Mouse (Mus musculus): ENCODE data around the gene Rab3ip. TPM values are rescaled to one million over a fixed set of nuclear protein-coding genes. Genes with fewer than 3 reads are reported as not detected.

Rab3ip gene
- polyA plus RNA-seq, 1 experiment from 2014 or later = 14.4 TPM

DNA sequence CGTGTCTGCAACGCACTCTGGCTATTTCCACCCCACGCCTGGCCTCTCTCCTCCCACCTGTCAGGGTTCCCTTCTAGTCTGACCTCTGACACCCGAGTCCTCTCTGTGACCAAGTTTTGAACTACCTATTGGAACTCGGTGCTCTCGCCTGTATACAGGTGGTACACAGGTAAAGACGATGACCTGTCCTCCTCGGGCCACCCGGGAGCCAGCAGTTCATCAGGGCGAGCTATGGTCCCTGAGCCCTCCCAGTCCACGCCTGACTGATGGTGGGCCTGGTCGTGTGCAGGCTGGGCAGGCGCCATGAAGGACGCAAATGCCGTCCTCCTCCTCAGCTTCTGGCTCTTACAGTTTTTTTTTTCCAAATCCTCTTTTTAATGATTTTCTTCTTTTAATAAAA is 29.2 kb downstream of the Rab3ip start:
- WGBS = 87% methylated on average over 15 of the region's 15 CpGs
- Histone ChIP-seq H3K36me3 (ENCODE audit: control insufficient read depth, insufficient read depth, low read length) (no peaks in the 10 kb centered on the region), H3K4me3 (ENCODE audit: low read depth, low read length) (no peak overlapping the region), H3K27me3 (ENCODE audit: control insufficient read depth, insufficient read depth, low read length) (no peaks in the 10 kb centered on the region), H3K4me2 (replicated peaks; ENCODE audit: low read depth) (no peak overlapping the region), H3K27ac (replicated peaks) (no peak overlapping the region), H3K9ac (ENCODE audit: low read length) (no peak overlapping the region), H3K9me3 (ENCODE audit: control insufficient read depth, low read length) (no peaks in the 10 kb centered on the region), H3K4me1 (replicated peaks; ENCODE audit: control insufficient read depth, insufficient read depth) (no peaks in the 10 kb centered on the region)
- DNase-seq (ENCODE audit: low spot score) (no peak), ATAC-seq (ENCODE audit: low FRiP score, low TSS enrichment) (no peak)
- TF ChIP-seq EP300 (optimal IDR thresholded peaks at IDR 0.05) (no peak), CTCF (IDR thresholded peaks at IDR 0.05; ENCODE audit: low read depth) (no peak)

DNA sequence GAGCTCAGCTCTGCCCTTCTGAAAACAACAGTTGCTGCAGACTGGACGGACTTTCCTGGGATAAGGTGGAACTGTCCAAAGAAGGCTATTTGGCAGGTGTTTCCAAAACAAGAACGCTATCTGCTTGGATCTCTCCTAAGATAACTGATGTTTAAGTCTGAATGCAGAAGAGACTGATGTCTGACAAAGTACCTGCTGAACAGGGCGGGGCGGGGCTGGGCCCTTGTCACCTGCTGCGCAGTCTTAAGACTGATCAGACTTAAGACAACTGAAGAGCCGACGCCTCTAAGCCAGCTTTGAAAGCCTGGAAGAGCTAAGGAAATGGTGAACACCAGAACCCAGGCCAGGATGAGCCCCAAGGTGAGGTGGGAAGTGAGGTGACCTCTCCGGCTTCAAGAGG is 29.9 kb downstream of the Rab3ip start:
- H3K27me3 ChIP-seq (ENCODE audit: control insufficient read depth, insufficient read depth, low read length) = no peaks in the 10 kb centered on the region
- WGBS = 75% methylated on average over 8 of the region's 8 CpGs
- H3K27ac ChIP-seq (replicated peaks) = no peak overlapping the region
- H3K4me3 ChIP-seq (ENCODE audit: low read depth, low read length) = no peak overlapping the region
- no peak for ATAC-seq (ENCODE audit: low FRiP score, low TSS enrichment)
- TF ChIP-seq CTCF (IDR thresholded peaks at IDR 0.05; ENCODE audit: low read depth) (no peak), EP300 (optimal IDR thresholded peaks at IDR 0.05) (no peak)
- H3K36me3 ChIP-seq (ENCODE audit: control insufficient read depth, insufficient read depth, low read length) = no peaks in the 10 kb centered on the region
- H3K9me3 ChIP-seq (ENCODE audit: control insufficient read depth, low read length) = no peaks in the 10 kb centered on the region
- H3K4me2 ChIP-seq (replicated peaks; ENCODE audit: low read depth) = no peak overlapping the region
- no peak for DNase-seq (ENCODE audit: low spot score)
- H3K9ac ChIP-seq (ENCODE audit: low read length) = no peak overlapping the region
- H3K4me1 ChIP-seq (replicated peaks; ENCODE audit: control insufficient read depth, insufficient read depth) = no peaks in the 10 kb centered on the region

DNA sequence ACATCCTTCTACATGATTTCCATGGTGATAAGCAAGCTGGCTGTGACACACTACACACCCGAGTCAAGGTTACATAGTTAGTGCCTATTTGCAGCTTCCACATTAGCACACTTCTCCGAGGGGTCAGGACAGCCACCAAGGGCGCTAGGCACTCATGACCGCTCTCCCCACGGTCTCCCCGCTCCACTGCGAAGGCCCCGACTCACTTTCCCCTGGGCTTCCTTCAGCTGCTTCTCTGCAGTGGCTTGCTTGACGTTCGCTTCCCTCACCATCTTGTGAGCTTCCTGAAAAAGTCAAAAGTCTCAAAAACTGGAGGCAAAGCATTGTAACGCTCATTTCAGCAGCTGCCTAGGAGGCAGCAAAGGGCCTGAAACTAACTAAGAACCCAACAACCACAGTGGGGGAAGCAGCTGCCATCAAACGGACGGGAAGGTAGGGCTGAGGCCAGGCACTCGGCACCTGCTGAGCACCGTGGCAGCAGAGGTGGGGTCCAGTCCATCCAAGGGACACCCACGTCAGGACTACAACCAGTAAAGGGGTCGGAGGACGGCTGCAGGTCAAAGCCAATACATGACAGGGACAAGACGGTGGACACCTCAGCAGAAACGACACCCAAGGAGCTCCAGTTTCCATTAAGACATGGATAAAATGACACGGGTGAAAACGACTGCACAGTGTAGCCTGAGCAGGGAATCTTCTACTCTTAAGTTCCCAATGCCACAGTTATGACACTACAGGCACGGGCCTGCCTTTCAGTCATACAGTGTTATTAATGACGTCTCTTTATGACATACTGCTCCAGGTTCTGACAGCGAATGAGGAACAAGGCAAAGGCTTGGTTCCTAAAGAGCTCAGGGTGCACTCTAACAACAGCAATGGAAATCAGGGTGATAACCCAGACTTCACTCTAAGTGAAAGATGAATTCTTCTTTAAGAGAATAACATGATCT is 30.9 kb downstream of the Rab3ip start:
- H3K9me3 ChIP-seq (ENCODE audit: control insufficient read depth, low read length) = no peaks in the 10 kb centered on the region
- H3K4me1 ChIP-seq (replicated peaks; ENCODE audit: control insufficient read depth, insufficient read depth) = no peaks in the 10 kb centered on the region
- no peak overlapping the region for H3K9ac ChIP-seq (ENCODE audit: low read length)
- no peak overlapping the region for H3K4me3 ChIP-seq (ENCODE audit: low read depth, low read length)
- H3K27me3 ChIP-seq (ENCODE audit: control insufficient read depth, insufficient read depth, low read length) = no peaks in the 10 kb centered on the region
- ATAC-seq (ENCODE audit: low FRiP score, low TSS enrichment) (no peak), DNase-seq (ENCODE audit: low spot score) (no peak)
- no peak overlapping the region for H3K27ac ChIP-seq (replicated peaks)
- no peaks in the 10 kb centered on the region for H3K36me3 ChIP-seq (ENCODE audit: control insufficient read depth, insufficient read depth, low read length)
- no peak overlapping the region for H3K4me2 ChIP-seq (replicated peaks; ENCODE audit: low read depth)
- TF ChIP-seq EP300 (optimal IDR thresholded peaks at IDR 0.05) (no peak), CTCF (IDR thresholded peaks at IDR 0.05; ENCODE audit: low read depth) (no peak)
- 86% methylated on average over 25 of the region's 25 CpGs for WGBS

DNA sequence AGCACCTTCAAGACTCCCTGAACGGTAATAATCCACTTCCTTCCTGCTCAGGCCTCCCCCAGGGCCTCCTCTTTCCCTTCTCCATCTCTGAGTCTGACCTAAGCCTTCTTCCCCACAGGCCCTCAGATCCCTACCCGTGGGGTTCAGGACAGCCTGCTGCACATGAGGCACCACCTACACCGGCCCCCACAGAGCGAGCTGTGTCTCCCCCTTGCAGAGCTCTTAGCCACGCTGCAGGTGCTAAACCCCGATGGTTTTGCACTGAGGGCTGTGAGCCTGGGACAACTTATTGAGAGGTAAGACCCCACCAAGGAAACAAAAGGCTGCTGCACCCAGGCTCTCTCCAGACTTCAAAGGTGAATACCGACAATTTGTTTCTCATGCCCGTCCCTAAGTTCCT is 34.0 kb downstream of the Rab3ip start:
- H3K4me3 ChIP-seq (ENCODE audit: low read depth, low read length) = no peak overlapping the region
- no peaks in the 10 kb centered on the region for H3K4me1 ChIP-seq (replicated peaks; ENCODE audit: control insufficient read depth, insufficient read depth)
- no peaks in the 10 kb centered on the region for H3K27me3 ChIP-seq (ENCODE audit: control insufficient read depth, insufficient read depth, low read length)
- no peak for ATAC-seq (ENCODE audit: low FRiP score, low TSS enrichment)
- 80% methylated on average over 8 of the region's 8 CpGs for WGBS
- DNase-seq (ENCODE audit: low spot score) = no peak
- no peaks in the 10 kb centered on the region for H3K9me3 ChIP-seq (ENCODE audit: control insufficient read depth, low read length)
- H3K27ac ChIP-seq (replicated peaks) = no peak overlapping the region
- no peak overlapping the region for H3K4me2 ChIP-seq (replicated peaks; ENCODE audit: low read depth)
- no peak for TF ChIP-seq EP300 (optimal IDR thresholded peaks at IDR 0.05)
- no peak for TF ChIP-seq CTCF (IDR thresholded peaks at IDR 0.05; ENCODE audit: low read depth)
- H3K36me3 ChIP-seq (ENCODE audit: control insufficient read depth, insufficient read depth, low read length) = peaks cover 3% of the 10 kb centered on the region; the same call in 1 of the 2 replicates
- H3K9ac ChIP-seq (ENCODE audit: low read length) = no peak overlapping the region

DNA sequence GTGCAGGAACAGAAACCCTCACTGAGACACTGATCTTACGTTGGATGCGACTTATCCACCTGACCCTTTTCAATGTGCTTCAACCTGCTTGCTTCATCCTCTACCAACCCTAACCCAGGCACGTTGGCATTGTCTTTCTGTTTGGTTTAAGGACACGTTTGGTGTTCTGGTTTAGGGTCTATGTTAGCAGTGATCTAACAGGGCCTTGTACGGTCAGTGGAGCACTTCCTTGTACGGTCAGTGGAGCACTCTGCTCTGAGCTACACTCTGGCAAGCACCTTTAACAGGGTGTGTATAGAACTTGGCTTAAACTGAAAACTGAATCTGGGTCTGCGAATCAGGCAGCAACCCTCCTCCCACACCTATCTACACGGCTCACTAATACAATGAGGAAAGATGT is 35.3 kb downstream of the Rab3ip start:
- Histone ChIP-seq H3K27ac (replicated peaks) (no peak overlapping the region), H3K4me3 (ENCODE audit: low read depth, low read length) (no peak overlapping the region), H3K4me2 (replicated peaks; ENCODE audit: low read depth) (no peak overlapping the region), H3K9me3 (ENCODE audit: control insufficient read depth, low read length) (no peaks in the 10 kb centered on the region), H3K36me3 (ENCODE audit: control insufficient read depth, insufficient read depth, low read length) (peaks cover 3% of the 10 kb centered on the region; the same call in 1 of the 2 replicates), H3K9ac (ENCODE audit: low read length) (no peak overlapping the region), H3K27me3 (ENCODE audit: control insufficient read depth, insufficient read depth, low read length) (no peaks in the 10 kb centered on the region), H3K4me1 (replicated peaks; ENCODE audit: control insufficient read depth, insufficient read depth) (no peaks in the 10 kb centered on the region)
- ATAC-seq (ENCODE audit: low FRiP score, low TSS enrichment) (no peak), DNase-seq (ENCODE audit: low spot score) (no peak)
- WGBS = 89% methylated on average over 8 of the region's 8 CpGs
- TF ChIP-seq CTCF (IDR thresholded peaks at IDR 0.05; ENCODE audit: low read depth) = no peak
- TF ChIP-seq EP300 (optimal IDR thresholded peaks at IDR 0.05) = no peak

DNA sequence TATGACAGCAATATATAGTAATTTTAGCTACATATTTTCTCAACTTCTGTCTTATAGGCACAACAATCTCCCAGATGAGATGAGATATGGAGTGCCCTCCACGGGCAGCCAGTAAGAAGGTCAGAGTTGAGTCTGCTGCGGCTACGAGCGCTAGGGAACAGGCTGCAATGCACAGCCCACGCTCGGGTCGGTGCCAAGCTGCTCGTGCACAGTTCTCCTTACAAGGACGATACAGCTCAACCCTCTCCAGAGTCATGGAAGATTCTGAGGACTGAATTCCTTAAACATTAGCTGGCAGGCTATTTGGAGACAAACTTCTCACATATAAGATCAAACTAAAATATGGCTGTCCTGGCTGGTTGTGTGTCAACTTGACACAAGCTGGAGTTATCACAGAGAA is 36.0 kb downstream of the Rab3ip start:
- WGBS = 63% methylated on average over 9 of the region's 9 CpGs

More for the DNA sequence above, 36.0 kb downstream of the Rab3ip start:
- no peaks in the 10 kb centered on the region for H3K27me3 ChIP-seq (ENCODE audit: control insufficient read depth, insufficient read depth, low read length)
- no peaks in the 10 kb centered on the region for H3K9me3 ChIP-seq (ENCODE audit: control insufficient read depth, low read length)
- H3K4me3 ChIP-seq (ENCODE audit: low read depth, low read length) = no peak overlapping the region
- H3K9ac ChIP-seq (ENCODE audit: low read length) = no peak overlapping the region
- H3K4me2 ChIP-seq (replicated peaks; ENCODE audit: low read depth) = no peak overlapping the region
- peaks cover 3% of the 10 kb centered on the region; the same call in 1 of the 2 replicates for H3K36me3 ChIP-seq (ENCODE audit: control insufficient read depth, insufficient read depth, low read length)
- DNase-seq (ENCODE audit: low spot score) (no peak), ATAC-seq (ENCODE audit: low FRiP score, low TSS enrichment) (peak; percentile 73)
- no peaks in the 10 kb centered on the region for H3K4me1 ChIP-seq (replicated peaks; ENCODE audit: control insufficient read depth, insufficient read depth)
- TF ChIP-seq EP300 (optimal IDR thresholded peaks at IDR 0.05) (no peak), CTCF (IDR thresholded peaks at IDR 0.05; ENCODE audit: low read depth) (no peak)
- H3K27ac ChIP-seq (replicated peaks) = no peak overlapping the region
